Mouse (Mus musculus) frontal cortex, adult (tissue): ENCODE data around the gene Ptpre.
"Not testable (repeated sequence)": the region's sequence is repeated elsewhere in the genome, so short reads cannot be mapped to it uniquely, and the experiment has no call there.

Source experiments
- ATAC-seq: cut with Nextera tagmentation; 2 replicates; pipeline ENCODE4 v1.9.2; 2017; ENCODE audit warnings: mild to moderate bottlenecking, moderate library complexity, mixed read lengths; ENCODE audit not compliant: low TSS enrichment

Ptpre gene

GRCm38 (mm10) chr7:135605002-135605803 lies 67.9 kb downstream of the Ptpre start:
- no peak for ATAC-seq

- ATAC-seq = no peak
Measured at GRCm38 (mm10) chr7:135605804-135606072, 68.5 kb downstream of the Ptpre start.

DNA sequence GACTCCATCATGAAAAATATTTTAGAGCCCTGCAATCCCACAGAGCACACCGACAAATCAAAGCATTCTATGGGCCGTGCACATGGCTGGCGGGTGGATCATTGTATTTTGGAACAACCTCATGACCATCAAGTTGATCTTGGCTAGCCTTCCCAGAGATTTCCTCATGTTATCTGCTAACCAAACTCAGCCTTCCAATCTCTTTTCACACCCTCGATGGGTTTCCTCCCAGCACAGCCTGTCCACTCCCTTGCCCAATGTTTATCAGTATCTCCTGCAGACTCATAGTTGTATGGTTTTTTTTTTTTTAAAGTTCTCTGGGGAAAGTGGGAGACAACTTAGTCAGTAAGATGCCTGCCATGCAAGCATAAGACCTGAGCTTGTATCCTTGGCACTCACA lies 70.9 kb downstream of the Ptpre start:
- no peak for ATAC-seq

DNA sequence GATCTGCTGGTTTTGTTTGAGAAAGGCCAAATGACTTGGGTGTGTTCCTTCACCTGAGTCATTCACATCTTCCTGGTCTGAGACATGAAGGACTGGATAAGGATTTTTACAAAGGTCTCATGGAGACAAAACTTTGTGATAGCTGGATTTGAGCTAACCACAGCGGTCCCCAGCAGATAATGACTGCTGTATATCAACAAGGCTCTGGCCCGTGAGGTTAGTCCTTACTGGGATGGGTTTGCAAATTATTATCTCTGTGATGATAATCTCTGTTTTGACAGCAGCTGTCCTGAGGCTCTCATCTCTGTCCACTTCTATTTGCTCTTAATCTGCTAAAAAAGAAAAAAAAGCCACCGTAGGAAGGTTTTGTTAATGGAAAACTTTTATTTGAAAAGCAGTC lies 71.7 kb downstream of the Ptpre start:
- no peak for ATAC-seq

- ATAC-seq = no peak
Measured at GRCm38 (mm10) chr7:135609655-135610054, 72.4 kb downstream of the Ptpre start.

DNA sequence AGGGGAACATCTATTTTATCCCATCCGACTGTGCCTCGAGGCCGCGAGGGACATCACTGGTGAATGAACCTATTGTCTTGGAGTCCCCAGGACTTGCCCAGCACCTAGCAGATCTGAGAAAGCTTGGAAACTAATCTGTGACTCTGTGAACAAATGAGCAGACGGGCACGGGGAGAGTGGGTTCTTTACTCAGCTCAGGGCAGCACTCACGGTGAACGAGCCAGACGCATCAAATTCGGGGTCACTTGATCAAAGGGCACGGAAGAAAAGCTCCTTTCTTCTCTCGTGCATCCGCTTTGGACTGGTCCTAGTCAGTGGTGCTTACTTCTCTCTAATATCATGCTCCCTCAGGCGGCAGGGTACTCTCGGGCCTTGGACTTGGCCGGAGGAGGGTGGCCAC lies 75.0 kb downstream of the Ptpre start:
- no peak for ATAC-seq

DNA sequence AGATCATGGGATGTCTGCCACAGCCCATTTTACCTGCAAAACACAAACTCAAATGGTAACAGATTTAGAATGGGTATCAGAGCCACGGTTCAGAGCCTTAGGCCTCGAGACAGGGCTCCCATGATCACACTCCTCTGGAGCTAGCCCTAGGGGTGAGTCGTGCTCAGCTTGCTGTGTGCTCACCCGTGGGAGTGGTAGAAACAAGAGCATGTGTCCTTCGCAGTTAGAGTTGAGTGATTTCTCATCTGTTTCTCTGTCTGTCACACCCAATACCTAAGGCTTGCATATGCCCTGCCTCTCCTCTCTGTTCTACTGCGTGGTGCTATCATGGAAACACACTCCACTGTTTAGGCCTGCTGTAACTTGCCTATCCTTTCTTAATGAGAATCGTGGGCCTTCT lies 75.5 kb downstream of the Ptpre start:
- peak; percentile 27; the same call in 1 of the 2 replicates for ATAC-seq

DNA sequence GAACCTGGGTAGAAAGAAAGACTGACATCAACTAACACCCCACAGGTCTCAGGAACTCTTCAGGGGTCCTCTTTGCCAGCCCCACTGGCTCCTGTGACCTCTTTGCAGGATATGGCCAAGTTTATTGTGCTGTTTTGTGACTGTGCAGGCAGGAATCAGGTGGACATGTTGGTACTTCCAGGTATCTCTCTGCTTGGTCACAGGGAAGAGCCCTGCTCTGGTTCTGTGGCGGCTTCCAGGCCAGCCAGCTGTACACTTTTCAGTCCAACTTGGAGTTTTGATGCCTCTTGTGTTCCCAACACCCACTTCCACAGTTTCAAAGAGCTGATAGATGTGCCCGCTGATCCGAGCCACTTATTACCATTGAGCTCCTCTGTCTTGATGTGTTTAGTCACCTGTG lies 76.1 kb downstream of the Ptpre start:
- ATAC-seq = no peak

DNA sequence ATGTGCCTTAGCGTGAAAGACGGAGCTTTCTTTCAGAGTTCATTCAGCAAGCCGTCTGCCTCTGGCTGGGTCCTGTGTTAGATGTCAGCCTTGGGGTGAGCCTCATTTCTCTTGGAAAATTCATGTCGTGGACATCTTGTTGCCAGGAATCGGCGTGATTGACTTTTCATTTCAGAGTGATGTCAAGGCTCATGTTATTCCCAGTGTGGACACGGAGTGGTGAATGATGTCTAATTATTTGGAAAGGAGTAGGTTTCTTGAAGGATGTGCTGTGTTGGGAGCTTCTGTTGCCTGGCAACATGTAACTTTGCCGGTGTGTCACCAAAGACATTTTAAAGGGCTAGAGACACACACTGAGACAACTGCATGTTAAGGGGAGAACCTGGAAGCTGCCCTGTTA lies 77.6 kb downstream of the Ptpre start:
- peak; percentile 48 for ATAC-seq

GRCm38 (mm10) chr7:135616479-135616878 lies 79.2 kb downstream of the Ptpre start:
- ATAC-seq = not testable (repeated sequence)

GRCm38 (mm10) chr7:135617776-135618175 lies 80.5 kb downstream of the Ptpre start:
- 0 out of 2 replicates have a peak, but pooled peaks have one; percentile 39 for ATAC-seq

GRCm38 (mm10) chr7:135621649-135622048 lies 84.4 kb downstream of the Ptpre start:
- peak; percentile 55; the same call in 1 of the 2 replicates for ATAC-seq

GRCm38 (mm10) chr7:135622241-135622640 lies 85.0 kb downstream of the Ptpre start:
- no peak for ATAC-seq

- ATAC-seq = no peak
Measured at GRCm38 (mm10) chr7:135624854-135625253, 87.6 kb downstream of the Ptpre start.

GRCm38 (mm10) chr7:135628363-135628762 lies 91.1 kb downstream of the Ptpre start:
- ATAC-seq = no peak

DNA sequence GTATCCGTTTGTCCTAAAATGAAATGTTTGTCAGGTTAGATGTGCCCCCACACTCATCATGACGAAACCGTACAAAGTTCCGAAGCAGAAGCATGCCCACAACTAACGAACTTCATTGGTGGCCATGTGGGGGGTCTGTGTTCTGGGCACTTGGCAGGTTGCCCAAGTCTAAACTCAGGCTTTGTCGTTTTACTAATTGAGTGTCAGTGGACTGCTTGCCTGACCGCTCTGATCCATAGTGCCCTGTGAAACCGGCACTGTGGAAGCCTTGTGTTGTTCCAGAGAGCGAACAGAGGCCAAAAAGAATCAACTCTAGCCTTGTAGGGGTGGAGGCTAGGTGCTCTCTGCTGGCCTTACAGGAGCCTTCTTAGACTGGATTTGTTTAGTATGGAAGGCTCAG lies 91.7 kb downstream of the Ptpre start:
- ATAC-seq = no peak

DNA sequence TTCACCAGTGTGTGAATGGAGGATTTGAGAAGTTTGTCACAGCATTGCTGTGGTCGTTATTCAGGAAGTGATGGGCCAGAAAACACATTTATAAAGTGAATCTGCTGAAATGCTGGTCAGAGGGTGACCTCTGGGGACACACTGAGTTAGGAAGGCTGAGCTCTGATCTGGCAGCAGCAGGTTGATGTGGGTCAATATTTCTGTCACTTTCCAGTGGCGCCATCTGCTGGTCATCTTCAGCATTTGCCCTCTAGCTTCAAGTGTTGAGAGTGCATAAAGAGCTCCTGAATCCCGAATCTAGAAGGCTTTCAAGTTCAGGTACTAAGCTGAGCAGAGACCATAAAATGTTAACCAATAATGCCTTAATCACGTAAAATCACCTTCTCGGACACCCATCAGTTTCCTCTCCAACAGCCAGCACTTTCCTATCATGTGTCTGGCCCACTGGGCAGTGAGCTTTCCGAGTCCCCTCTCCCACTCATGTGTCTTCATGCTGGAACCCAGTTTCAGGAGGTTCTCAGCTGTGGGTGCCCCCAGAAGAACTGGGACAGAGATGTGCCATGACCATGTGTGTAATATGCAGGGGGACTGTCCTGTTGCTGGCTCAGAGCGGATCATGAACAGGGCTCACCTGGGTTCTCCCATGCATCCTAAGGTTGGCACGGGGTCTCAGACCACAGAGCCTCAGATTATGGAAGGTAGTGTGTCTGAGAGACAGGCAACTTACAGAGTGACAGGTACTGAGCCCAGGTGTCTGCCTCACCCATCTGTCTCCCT lies 94.7 kb downstream of the Ptpre start:
- peak; percentile 59; the same call in 1 of the 2 replicates for ATAC-seq

DNA sequence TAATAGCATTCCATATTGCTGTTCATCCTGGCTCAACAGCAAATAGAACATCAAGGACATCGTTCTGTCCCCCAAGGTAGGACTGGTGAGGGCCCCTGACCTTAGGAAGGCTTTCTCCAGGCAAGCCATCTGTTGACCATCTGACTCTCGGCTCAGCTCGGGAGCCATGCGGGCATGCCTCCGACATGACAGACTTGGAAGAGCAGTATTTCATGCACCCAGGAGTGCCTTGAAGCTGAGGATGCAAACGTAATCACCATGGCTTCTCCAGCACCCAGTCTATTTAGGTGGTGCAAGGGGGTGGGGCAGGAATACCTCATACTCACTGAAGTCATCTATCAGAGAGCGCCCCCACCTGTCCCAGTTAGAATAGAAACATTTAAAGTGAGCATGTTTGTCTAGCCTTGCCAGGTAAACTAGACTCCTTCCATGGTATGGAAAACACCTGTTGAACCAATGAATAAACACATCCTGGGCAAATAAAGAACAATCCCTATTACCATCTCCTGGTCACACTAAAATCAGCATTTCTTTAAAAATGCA lies 95.5 kb downstream of the Ptpre start:
- ATAC-seq = no peak

GRCm38 (mm10) chr7:135634851-135635624 lies 97.8 kb downstream of the Ptpre start:
- ATAC-seq = no peak

DNA sequence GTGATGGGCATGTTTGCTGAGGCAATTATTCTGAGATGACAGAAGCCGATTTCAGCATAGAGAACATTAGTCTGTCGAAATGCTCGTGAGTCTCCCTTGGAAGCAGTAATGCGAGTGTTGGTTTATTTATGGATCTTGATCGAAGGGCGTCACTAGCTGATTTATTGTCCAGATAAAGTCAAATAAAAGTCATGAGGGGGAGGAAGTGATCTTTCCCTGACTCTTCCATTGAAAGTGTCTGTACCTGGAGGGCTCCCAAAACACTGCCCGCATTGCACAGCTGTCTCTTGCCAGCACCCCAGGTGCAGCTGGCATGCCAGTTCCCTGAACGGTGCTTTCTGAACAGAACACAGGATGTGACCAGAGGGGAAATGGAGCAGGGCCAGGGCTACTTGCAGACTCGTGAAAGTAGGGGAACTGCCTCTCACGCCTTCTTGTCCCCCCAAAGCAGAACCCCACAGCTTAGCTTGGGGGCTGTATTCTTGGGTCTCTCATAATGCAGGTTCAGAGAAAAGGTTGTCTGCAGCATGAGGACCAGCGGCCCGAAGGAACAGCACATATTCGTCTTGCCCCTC lies 100.2 kb downstream of the Ptpre start:
- ATAC-seq = no peak

DNA sequence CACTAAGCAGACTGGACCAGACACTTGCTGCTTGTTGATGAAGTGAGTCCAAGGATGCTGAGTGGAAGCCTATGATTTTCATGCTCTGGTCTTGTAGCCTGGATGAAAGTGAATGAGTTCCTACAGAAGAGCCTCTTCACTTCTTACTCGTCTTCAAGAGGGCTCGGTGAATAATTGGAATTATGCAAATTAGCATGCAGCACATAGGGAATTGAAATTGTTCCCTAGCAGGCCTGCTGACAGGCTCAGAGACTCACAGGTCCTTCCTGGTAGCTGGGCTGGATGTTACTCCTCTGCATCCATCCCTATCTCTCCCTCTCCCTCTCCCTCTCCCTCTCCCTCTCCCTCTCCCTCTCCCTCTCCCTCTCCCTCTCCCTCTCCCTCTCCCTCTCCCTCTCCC lies 102.1 kb downstream of the Ptpre start:
- no peak for ATAC-seq
